Mouse (Mus musculus) embryonic facial prominence, embryonic 10.5 days (tissue): ENCODE data around the gene Fam184b. TPM values are rescaled to one million over a fixed set of nuclear protein-coding genes. Genes with fewer than 3 reads are reported as not detected.

ENCODE experiments used
- DNase-seq: peaks from one replicate; pipeline ENCODE4 v3.0.0-alpha.2; 2017; ENCODE audit warnings: low spot score
- H3K27ac ChIP-seq: fragments of 300-500 bp; sonication (generic); replicated peaks from 2 replicates; pipeline ENCODE4 v1.5.1; 2016; ENCODE audit warnings: mild to moderate bottlenecking
- H3K27me3 ChIP-seq: fragments of 300-500 bp; sonication (generic); replicated peaks from 2 replicates; pipeline ENCODE4 v1.6.1; 2016; ENCODE audit warnings: low read depth, mild to moderate bottlenecking; ENCODE audit not compliant: poor library complexity, severe bottlenecking
- H3K36me3 ChIP-seq: fragments of 300-500 bp; sonication (generic); replicated peaks from 2 replicates; pipeline ENCODE4 v1.6.1; 2016; ENCODE audit warnings: mild to moderate bottlenecking, moderate library complexity
- H3K4me1 ChIP-seq: fragments of 300-500 bp; sonication (generic); 2 replicates; pipeline ENCODE4 v1.6.1; 2016
- H3K4me3 ChIP-seq: fragments of 300-500 bp; sonication (generic); 2 replicates; pipeline ENCODE4 v1.5.1; 2016; ENCODE audit warnings: mild to moderate bottlenecking, moderate library complexity
- H3K9me3 ChIP-seq: fragments of 300-500 bp; sonication (generic); 2 replicates; pipeline ENCODE4 v1.6.1; 2016; ENCODE audit warnings: mild to moderate bottlenecking
- WGBS: fragments of 180-500 bp; shearing (Covaris S2); methylation state at CpG from one replicate; pipeline ENCODE4 v1.1.7; 2016; 5-methylcytosine and 5-hydroxymethylcytosine counted together
- polyA plus RNA-seq: library from polyadenylated mRNA; unstranded; fragments of >200 nt; fragmentation: Nextera tagmentation; extraction: Ambion mirVana; gene quantifications from 2 replicates; pipeline ENCODE4 v1.2.1, GENCODE M21; 2016

Gene Fam184b
- polyA plus RNA-seq, 1 experiment from 2014 or later: 0.62 TPM

DNA sequence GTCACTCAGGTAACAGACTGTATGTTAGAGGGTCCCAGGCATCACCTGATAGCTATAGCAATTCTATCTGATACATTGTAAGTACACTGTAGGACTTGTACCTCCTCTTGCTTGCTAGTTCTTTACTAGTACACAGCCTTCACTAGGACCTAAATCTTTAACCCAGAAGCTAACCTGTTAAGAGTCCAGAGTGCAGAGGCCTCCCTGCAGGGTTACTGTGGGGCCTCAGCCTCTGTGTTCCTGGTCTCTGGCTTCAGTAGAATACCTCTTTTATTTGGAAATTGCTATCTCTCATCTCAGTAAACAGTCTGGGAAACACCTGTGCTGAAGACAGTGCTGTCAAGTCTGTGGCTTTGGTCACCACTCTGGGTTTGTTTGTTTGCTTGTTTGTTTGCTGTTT is 143.4 kb downstream of the Fam184b start:
- H3K36me3 ChIP-seq: peaks cover 60% of the 10 kb centered on the region
- no peak overlapping the region for H3K27ac ChIP-seq
- no peak for DNase-seq
- H3K9me3 ChIP-seq: no peaks in the 10 kb centered on the region
- no peaks in the 10 kb centered on the region; the same call in 1 of the 2 replicates for H3K27me3 ChIP-seq
- peaks cover 18% of the 10 kb centered on the region for H3K4me1 ChIP-seq
- no peak overlapping the region for H3K4me3 ChIP-seq

DNA sequence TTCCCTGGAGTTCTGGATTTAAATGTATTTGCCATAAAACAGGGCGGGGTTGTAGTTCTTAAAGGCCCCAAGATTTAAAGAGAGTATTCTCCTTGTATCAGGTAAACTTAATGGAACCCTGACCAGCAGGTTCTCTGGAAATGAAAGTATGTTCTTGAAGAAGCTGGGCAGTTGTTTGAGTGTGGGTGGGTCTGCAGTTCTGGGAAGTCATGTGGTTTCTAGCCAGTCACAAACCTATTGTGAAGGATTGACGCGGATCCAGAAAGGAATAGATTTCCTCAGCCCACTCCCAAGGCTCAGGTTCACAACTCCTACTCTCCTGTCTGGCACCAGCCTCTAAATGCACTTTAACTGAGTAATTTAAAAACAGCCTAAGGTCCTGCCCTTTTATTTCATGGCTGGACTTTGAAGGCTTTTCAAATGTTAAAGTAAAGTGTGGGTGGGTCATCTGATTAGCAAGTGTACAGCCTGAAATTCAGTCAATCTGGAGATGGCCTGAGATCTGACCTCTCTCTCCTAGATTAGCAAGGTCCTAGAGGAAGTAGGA is 143.9 kb downstream of the Fam184b start:
- Histone ChIP-seq H3K9me3 (no peaks in the 10 kb centered on the region), H3K27me3 (no peaks in the 10 kb centered on the region; the same call in 1 of the 2 replicates), H3K36me3 (peaks cover 55% of the 10 kb centered on the region), H3K4me1 (peaks cover 18% of the 10 kb centered on the region), H3K27ac (no peak overlapping the region), H3K4me3 (no peak overlapping the region)
- 93% methylated on average over 3 of the region's 3 CpGs for WGBS
- no peak for DNase-seq

DNA sequence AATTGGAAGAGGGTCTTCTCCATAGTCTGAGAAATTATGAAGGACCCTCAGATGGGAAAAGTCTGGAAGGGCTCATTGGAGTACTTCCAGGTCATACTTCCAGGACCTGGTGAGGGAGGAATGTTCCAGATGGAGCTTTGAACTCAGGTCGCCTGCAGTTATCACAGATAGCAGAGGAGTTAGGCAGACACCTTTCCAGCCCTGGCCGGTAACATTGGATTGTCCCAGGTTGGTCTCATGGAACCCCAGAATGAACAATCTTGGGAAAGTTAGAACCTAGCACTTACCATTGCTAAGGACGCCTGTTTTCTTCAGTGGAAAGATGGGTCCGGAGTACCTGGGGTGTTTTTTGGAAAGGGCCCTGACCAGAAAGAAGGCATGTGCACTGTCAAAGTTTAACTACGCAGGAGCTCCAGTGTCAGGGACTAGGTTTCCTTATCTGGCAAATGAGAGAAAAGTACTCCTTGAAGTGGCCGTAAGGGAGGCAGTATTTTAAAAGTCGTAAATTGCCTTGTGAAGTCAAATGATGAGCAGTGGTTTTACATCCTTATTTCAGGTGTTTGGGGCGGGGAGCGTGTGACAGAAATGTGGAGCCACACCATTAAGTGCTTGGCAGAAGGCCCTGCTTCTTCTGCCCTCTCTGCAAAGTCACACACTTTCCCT is 145.2 kb downstream of the Fam184b start:
- peaks cover 18% of the 10 kb centered on the region for H3K4me1 ChIP-seq
- H3K27ac ChIP-seq: peak overlapping the region; percentile 90
- WGBS: 66% methylated on average over 9 of the region's 9 CpGs
- no peaks in the 10 kb centered on the region for H3K9me3 ChIP-seq
- DNase-seq: no peak
- no peaks in the 10 kb centered on the region; the same call in 1 of the 2 replicates for H3K27me3 ChIP-seq
- peak overlapping the region; percentile 82 for H3K4me3 ChIP-seq
- H3K36me3 ChIP-seq: peaks cover 42% of the 10 kb centered on the region

DNA sequence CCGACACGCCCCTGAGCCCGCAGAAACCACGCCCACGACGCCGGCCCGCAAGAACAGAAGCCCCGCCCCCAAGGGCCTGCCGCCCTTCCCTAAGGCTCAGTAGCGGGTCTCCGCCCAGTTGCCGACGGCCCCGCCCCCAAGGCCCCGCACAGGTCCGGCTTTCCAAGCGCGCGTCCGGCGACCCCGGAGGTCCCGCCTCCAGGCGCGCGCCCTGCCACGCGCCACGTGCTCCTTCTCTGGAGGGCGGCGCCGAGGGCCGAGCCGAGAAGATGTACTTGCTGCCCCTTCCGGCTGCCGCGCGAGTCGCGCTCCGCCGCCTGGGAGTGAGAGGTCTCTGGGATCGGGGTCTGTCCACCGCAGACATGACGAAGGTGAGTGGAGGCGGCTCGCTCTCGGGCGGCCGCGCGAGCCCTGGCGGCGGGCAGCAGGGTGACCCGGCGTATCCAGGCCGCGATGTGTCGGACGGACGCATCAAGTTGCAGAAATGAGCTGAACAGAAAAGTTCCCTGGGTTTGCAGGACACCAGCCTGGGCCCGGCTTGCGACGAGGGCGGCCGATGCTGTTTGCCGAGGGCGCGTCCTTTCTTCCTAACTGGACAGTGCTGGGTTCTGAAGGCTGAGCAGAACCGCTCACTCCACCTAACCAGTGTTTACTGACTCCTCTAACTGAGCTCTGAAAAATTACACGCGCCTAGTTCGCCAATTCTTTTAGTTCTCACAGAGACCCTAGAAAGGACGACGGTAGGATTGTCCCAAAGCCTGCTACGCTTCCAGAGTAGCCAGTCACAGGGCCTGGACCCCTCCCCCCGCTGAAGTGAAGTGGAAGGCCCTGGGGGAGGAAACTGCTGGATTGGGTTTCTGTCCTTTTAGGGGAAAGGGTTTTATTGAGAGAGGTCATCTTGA is 146.0 kb downstream of the Fam184b start, which contains the start of gene Lap3:
Gene Lap3, plus strand, starts transcription at position 184 of the 902 bp plus-strand sequence.
- under 1% methylated on average over 78 of the region's 78 CpGs for WGBS
- H3K4me1 ChIP-seq: peaks cover 18% of the 10 kb centered on the region
- peak within 1 kb of the TSS; percentile 90 for H3K27ac ChIP-seq
- no peaks in the 10 kb centered on the region; the same call in 1 of the 2 replicates for H3K27me3 ChIP-seq
- no peaks in the 10 kb centered on the region for H3K9me3 ChIP-seq
- peak within 1 kb of the TSS; percentile 82 for H3K4me3 ChIP-seq
- peaks cover 34% of the 10 kb centered on the region for H3K36me3 ChIP-seq
- DNase-seq: peak; percentile 100

DNA sequence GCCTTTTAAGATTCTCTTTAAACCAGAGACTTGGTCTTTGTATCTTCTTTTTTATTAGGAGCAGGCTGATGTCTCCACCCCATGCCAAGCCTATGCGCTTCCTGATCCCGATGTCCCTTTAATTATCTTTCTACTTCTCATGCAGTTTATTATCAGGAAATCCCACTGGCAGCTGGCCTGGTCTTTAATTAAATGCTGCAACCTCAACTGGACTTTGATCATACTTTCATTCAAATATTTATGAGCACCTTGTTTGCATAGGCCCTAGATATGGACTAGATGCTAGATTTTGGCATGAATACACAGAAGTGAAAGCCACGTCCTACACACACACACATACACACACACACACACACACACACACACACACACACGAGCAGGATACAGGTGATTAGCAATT is 147.6 kb downstream of the Fam184b start:
- Histone ChIP-seq H3K27ac (no peak overlapping the region), H3K4me3 (no peak overlapping the region), H3K4me1 (peaks cover 18% of the 10 kb centered on the region), H3K27me3 (no peaks in the 10 kb centered on the region; the same call in 1 of the 2 replicates), H3K9me3 (no peaks in the 10 kb centered on the region), H3K36me3 (peaks cover 18% of the 10 kb centered on the region)
- no peak for DNase-seq
- WGBS: 73% methylated on average over 4 of the region's 4 CpGs

DNA sequence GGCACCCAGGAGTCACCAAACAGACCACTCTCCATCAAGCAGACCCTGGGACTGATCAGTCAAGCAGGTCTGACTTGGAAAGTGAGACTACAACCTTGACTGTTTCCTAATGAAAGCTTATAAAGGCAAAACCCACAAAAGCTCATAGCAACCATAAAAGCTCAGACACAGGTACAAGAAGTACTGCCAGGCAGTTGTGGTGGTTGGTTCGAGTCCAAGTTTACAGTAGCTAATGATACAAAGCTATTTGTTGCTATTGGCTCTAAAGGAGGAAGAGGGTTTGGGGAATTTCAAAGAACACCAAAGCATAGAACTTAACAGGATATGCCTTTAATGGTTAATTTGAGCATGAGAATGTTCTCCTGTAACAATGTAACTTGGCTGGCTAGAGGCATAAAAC is 155.8 kb downstream of the Fam184b start:
- H3K4me3 ChIP-seq: no peak overlapping the region
- H3K27me3 ChIP-seq: no peaks in the 10 kb centered on the region
- no peak overlapping the region for H3K27ac ChIP-seq
- no peaks in the 10 kb centered on the region for H3K9me3 ChIP-seq
- no peak for DNase-seq
- no peaks in the 10 kb centered on the region for H3K36me3 ChIP-seq
- no peaks in the 10 kb centered on the region for H3K4me1 ChIP-seq
- 93% methylated on average over 1 of the region's 1 CpGs for WGBS

DNA sequence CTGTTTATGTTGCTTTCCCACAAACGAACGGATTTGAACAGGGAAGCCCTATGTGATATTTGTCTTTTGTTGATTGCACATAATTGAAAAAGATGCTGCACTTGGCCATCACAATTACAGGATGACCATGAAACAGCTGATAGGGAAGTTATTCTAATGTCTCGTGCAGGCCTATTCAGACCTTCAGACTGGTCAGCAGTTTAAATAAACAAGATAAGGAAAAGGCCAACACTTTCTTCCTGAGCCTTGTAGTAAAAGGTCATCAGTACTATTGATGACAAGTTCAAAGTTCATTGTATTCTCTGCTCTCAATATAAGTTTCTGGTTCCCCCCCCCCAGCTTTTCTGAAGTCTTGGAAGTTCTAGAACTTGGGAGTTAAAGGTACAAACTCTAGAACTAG is 156.8 kb downstream of the Fam184b start:
- no peak for DNase-seq
- 74% methylated on average over 3 of the region's 3 CpGs for WGBS
- no peak overlapping the region for H3K27ac ChIP-seq
- no peaks in the 10 kb centered on the region for H3K9me3 ChIP-seq
- no peaks in the 10 kb centered on the region for H3K27me3 ChIP-seq
- no peak overlapping the region for H3K4me3 ChIP-seq
- no peaks in the 10 kb centered on the region for H3K4me1 ChIP-seq
- no peaks in the 10 kb centered on the region for H3K36me3 ChIP-seq

DNA sequence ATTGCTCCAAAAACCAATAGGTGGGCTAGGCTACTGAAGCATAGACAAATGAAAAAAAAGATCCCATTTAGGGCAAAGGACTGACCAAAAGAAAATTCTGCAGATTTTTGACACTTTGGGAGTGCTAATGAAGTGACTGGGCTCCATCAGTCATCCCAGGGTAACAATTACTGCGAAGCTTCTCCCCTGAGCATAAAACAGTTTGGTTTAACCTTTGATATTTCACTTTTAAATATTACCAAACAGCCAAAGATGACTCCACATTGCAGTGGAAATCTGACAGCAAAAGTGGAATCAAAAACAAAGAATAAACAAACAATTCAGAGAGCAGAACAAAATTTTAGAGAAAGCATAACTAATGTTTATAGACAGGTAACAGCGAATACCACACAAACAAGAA is 158.3 kb downstream of the Fam184b start:
- WGBS: 84% methylated on average over 2 of the region's 2 CpGs
- no peak for DNase-seq
- H3K4me1 ChIP-seq: no peaks in the 10 kb centered on the region
- H3K27me3 ChIP-seq: no peaks in the 10 kb centered on the region
- H3K4me3 ChIP-seq: no peak overlapping the region
- no peaks in the 10 kb centered on the region for H3K36me3 ChIP-seq
- H3K27ac ChIP-seq: no peak overlapping the region
- H3K9me3 ChIP-seq: no peaks in the 10 kb centered on the region

DNA sequence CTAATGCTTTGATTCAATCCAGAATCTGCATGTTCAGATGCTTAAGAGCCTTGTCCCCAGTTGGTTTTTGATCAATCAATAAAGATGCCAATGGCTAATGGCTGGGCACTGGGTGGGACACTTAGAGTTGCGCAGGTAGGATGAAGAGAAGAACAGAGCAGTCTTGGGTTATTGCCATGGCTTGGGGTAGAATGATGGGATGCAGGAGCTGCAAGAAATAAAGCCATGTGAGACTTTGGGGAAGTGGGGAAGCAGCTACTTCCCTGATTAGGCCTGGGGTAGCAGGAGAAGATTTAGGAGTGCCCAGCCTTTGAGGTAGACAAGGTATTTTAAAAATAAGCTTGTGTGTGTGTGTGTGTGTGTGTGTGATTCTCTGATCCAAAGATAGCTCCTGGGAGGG is 159.3 kb downstream of the Fam184b start:
- no peaks in the 10 kb centered on the region for H3K9me3 ChIP-seq
- no peaks in the 10 kb centered on the region for H3K36me3 ChIP-seq
- no peaks in the 10 kb centered on the region for H3K4me1 ChIP-seq
- H3K4me3 ChIP-seq: no peak overlapping the region
- no peaks in the 10 kb centered on the region for H3K27me3 ChIP-seq
- no peak for DNase-seq
- no peak overlapping the region for H3K27ac ChIP-seq
- 91% methylated on average over 1 of the region's 1 CpGs for WGBS

Other genes with a start within 250 kb of the Fam184b start
- gene Qdpr, start 189.4 kb downstream of the Fam184b start, polyA plus RNA-seq: 127 and 130 TPM in 2 replicates
- gene Clrn2, start 185.9 kb downstream of the Fam184b start, polyA plus RNA-seq: not detected in 2 replicates
- gene Lap3, start 146.2 kb downstream of the Fam184b start, polyA plus RNA-seq: 112 and 115 TPM in 2 replicates
- 296 and 298 TPM in 2 replicates for gene Med28, start 119.4 kb downstream of the Fam184b start, polyA plus RNA-seq
- 71.0 and 71.5 TPM in 2 replicates for gene Ncapg, start 30.3 kb upstream of the Fam184b start, polyA plus RNA-seq
- 26.2 and 29.2 TPM in 2 replicates for gene Lcorl, start 218.0 kb upstream of the Fam184b start, polyA plus RNA-seq